Mouse (Mus musculus) CH12.LX (cell line): Measurements from ENCODE around the gene Dnaja3. TPM values are rescaled to one million over a fixed set of nuclear protein-coding genes. Genes with fewer than 3 reads are reported as not detected.

ENCODE experiments used
- DNase-seq: peaks from one replicate; pipeline ENCODE4 v3.0.0-alpha.2; 2013; ENCODE audit errors: extremely low read depth
- H3K27ac ChIP-seq: 2 replicates; pipeline ENCODE4 v1.5.1; 2012; ENCODE audit warnings: low read depth, mild to moderate bottlenecking, control low read depth, moderate library complexity; ENCODE audit not compliant: insufficient read depth
- H3K27me3 ChIP-seq: replicated peaks from 2 replicates; pipeline ENCODE3; 2012; ENCODE audit warnings: inconsistent platforms
- H3K36me3 ChIP-seq, 2 experiments: replicated peaks in 1 of 2; 2 replicates each; pipeline versions ENCODE3 to v1.6.1; 2012; ENCODE audit warnings: inconsistent platforms in 1 of 2, low read length in 1 of 2, mild to moderate bottlenecking in 1 of 2, mixed read lengths in 1 of 2, moderate library complexity in 1 of 2; ENCODE audit not compliant: control insufficient read depth in 1 of 2, insufficient read depth in 1 of 2
- H3K4me1 ChIP-seq, 2 experiments: 2 replicates each; pipeline ENCODE4 v1.6.1; 2012; ENCODE audit warnings: inconsistent platforms in 1 of 2, moderate library complexity in 1 of 2; ENCODE audit not compliant: insufficient read depth in 2 of 2, control insufficient read depth in 1 of 2
- H3K4me2 ChIP-seq: 2 replicates; pipeline ENCODE4 v1.6.1; 2012; ENCODE audit warnings: low read depth, mild to moderate bottlenecking, control low read depth; ENCODE audit not compliant: poor library complexity, insufficient read depth, severe bottlenecking
- H3K4me3 ChIP-seq, 3 experiments: fragments of 150-350 bp in 1 of 3; sonication (generic) in 1 of 3; replicated peaks in 1 of 3; 2 replicates each; pipeline versions ENCODE3 to v1.5.1; 2011 to 2012; ENCODE audit warnings: low read depth in 2 of 3, low read length in 2 of 3, mild to moderate bottlenecking in 2 of 3, moderate library complexity in 2 of 3, control low read depth in 1 of 3, improper control_type of control experiment in 1 of 3, inconsistent platforms in 1 of 3, mixed read lengths in 1 of 3; ENCODE audit not compliant: poor library complexity in 1 of 3
- H3K79me2 ChIP-seq: replicated peaks from 2 replicates; pipeline ENCODE4 v1.6.1; 2012; ENCODE audit warnings: mild to moderate bottlenecking, moderate library complexity; ENCODE audit not compliant: control insufficient read depth, poor library complexity, insufficient read depth, severe bottlenecking; ENCODE audit errors: extremely low read depth
- H3K9ac ChIP-seq: 2 replicates; pipeline ENCODE4 v1.6.1; 2012; ENCODE audit warnings: low read depth, mild to moderate bottlenecking, control low read depth, moderate library complexity; ENCODE audit not compliant: insufficient read depth
- H3K9me3 ChIP-seq: replicated peaks from 2 replicates; pipeline ENCODE3; 2012; ENCODE audit warnings: low read length, inconsistent platforms, mixed read lengths
- CTCF ChIP-seq, 2 experiments: IDR thresholded peaks in 1 of 2; conservative IDR thresholded peaks in 1 of 2; 2 replicates each; pipeline ENCODE4 v1.5.1; 2011 to 2012; ENCODE audit warnings: low read depth in 2 of 2, low read length in 2 of 2, improper control_type of control experiment in 1 of 2, inconsistent platforms in 1 of 2, mild to moderate bottlenecking in 1 of 2, moderate library complexity in 1 of 2
- E2F4 ChIP-seq: IDR thresholded peaks from 2 replicates; pipeline ENCODE4 v1.6.1; 2011; ENCODE audit warnings: low read depth, low read length, improper control_type of control experiment; ENCODE audit not compliant: insufficient replicate concordance
- ELF1 ChIP-seq: IDR thresholded peaks from 2 replicates; pipeline ENCODE4 v1.6.1; 2014; ENCODE audit warnings: low read depth, mild to moderate bottlenecking, inconsistent platforms, low read length, improper control_type of control experiment
- EP300 ChIP-seq: IDR thresholded peaks from 2 replicates; pipeline ENCODE4 v1.6.1; 2011; ENCODE audit warnings: low read length, improper control_type of control experiment
- GABPA ChIP-seq: IDR thresholded peaks from 2 replicates; pipeline ENCODE4 v1.6.1; 2012; ENCODE audit warnings: low read depth, low read length, improper control_type of control experiment, inconsistent platforms; ENCODE audit not compliant: insufficient replicate concordance
- HCFC1 ChIP-seq: IDR thresholded peaks from 2 replicates; pipeline ENCODE4 v1.6.1; 2012; ENCODE audit warnings: low read depth, mild to moderate bottlenecking, inconsistent platforms, low read length, improper control_type of control experiment
- JUN ChIP-seq: IDR thresholded peaks from 2 replicates; pipeline ENCODE4 v1.6.1; 2011; ENCODE audit warnings: low read depth, mild to moderate bottlenecking, low read length, improper control_type of control experiment, moderate library complexity; ENCODE audit not compliant: insufficient read depth
- KAT2A ChIP-seq: IDR thresholded peaks from 2 replicates; pipeline ENCODE4 v1.6.1; 2012; ENCODE audit warnings: low read length, improper control_type of control experiment, inconsistent platforms; ENCODE audit not compliant: insufficient replicate concordance
- MAFK ChIP-seq: IDR thresholded peaks from 2 replicates; pipeline ENCODE4 v1.6.1; 2011; ENCODE audit warnings: low read length, improper control_type of control experiment; ENCODE audit not compliant: insufficient replicate concordance
- MAX ChIP-seq: IDR thresholded peaks from 2 replicates; pipeline ENCODE4 v1.6.1; 2011; ENCODE audit warnings: low read length, improper control_type of control experiment
- MAZ ChIP-seq: IDR thresholded peaks from 2 replicates; pipeline ENCODE4 v1.6.1; 2012; ENCODE audit warnings: low read depth, mild to moderate bottlenecking, inconsistent platforms, low read length, improper control_type of control experiment, moderate library complexity
- MYC ChIP-seq: IDR thresholded peaks from 2 replicates; pipeline ENCODE4 v1.6.1; 2011; ENCODE audit warnings: low read depth, mild to moderate bottlenecking, improper control_type of control experiment, low read length
- NRF1 ChIP-seq: IDR thresholded peaks from 2 replicates; pipeline ENCODE4 v1.6.1; 2014; ENCODE audit warnings: low read depth, mild to moderate bottlenecking, inconsistent platforms, low read length, improper control_type of control experiment, moderate library complexity
- RAD21 ChIP-seq: IDR thresholded peaks from 2 replicates; pipeline ENCODE4 v1.6.1; 2011; ENCODE audit warnings: low read depth, mild to moderate bottlenecking, low read length, improper control_type of control experiment, moderate library complexity
- RCOR1 ChIP-seq: conservative IDR thresholded peaks from 2 replicates; pipeline ENCODE4 v1.6.1; 2012; ENCODE audit warnings: low read depth, mild to moderate bottlenecking, inconsistent platforms, low read length, improper control_type of control experiment
- SMC3 ChIP-seq: IDR thresholded peaks from 2 replicates; pipeline ENCODE4 v1.6.1; 2011; ENCODE audit warnings: low read depth, low read length, improper control_type of control experiment
- TCF12 ChIP-seq: IDR thresholded peaks from 2 replicates; pipeline ENCODE4 v1.6.1; 2014; ENCODE audit warnings: low read depth, mild to moderate bottlenecking, inconsistent platforms, low read length, improper control_type of control experiment
- UBTF ChIP-seq: IDR thresholded peaks from 2 replicates; pipeline ENCODE4 v1.6.1; 2012; ENCODE audit warnings: low read depth, mild to moderate bottlenecking, inconsistent platforms, low read length, improper control_type of control experiment, moderate library complexity
- USF1 ChIP-seq: IDR thresholded peaks from 2 replicates; pipeline ENCODE4 v1.6.1; 2014; ENCODE audit warnings: low read depth, mild to moderate bottlenecking, inconsistent platforms, low read length, improper control_type of control experiment
- ZC3H11A ChIP-seq: IDR thresholded peaks from 2 replicates; pipeline ENCODE4 v1.6.1; 2012; ENCODE audit warnings: low read depth, mild to moderate bottlenecking, inconsistent platforms, low read length, improper control_type of control experiment
- ZKSCAN1 ChIP-seq: IDR thresholded peaks from 2 replicates; pipeline ENCODE4 v1.6.1; 2012; ENCODE audit warnings: low read depth, inconsistent platforms, low read length, improper control_type of control experiment, borderline replicate concordance
- dilution Hi-C: fragments of 300-500 bp; cut with MboI; formaldehyde crosslinking; loops from 2 replicates; pipeline ENCODE4 v1.14.3; 2020; ENCODE audit warnings: low sequenced_read_pairs; ENCODE audit not compliant: extremely low pct_unique_long_range_greater_than_20kb, extremely low pct_ligation_motif_present
- in situ Hi-C: fragments of 300-500 bp; cut with MboI; formaldehyde crosslinking; loops from 3 replicates; pipeline ENCODE4 v1.14.3; 2019; ENCODE audit warnings: low sequenced_read_pairs, low pct_ligation_motif_present, low pct_unique_long_range_greater_than_20kb, mixed read lengths
- polyA plus RNA-seq: library from polyadenylated mRNA; unstranded; fragments of >175 nt; gene quantifications from 2 replicates; pipeline ENCODE4 v1.2.1, GENCODE M21; 2012; ENCODE audit warnings: low read depth; ENCODE audit not compliant: insufficient read length
- total RNA-seq, 2 experiments: library from RNA; depleted of rRNA; stranded (reverse); fragments of 300-350 nt in 1 of 2; fragments of >200 nt in 1 of 2; gene quantifications; 2 replicates each; pipeline ENCODE4 v1.2.3; 2012 to 2014

Dnaja3 gene
- total and polyA plus RNA-seq, 3 experiments = 56.6 to 85.3 (median 80.4) TPM

GRCm38 (mm10) chr16:4632050-4632449 lies 7.7 kb upstream of the Dnaja3 start:
- Histone ChIP-seq H3K27ac (no peak overlapping the region), H3K4me2 (no peak overlapping the region), H3K79me2 (no peaks in the 10 kb centered on the region), H3K36me3 (peaks cover 74 to 99% of the 10 kb centered on the region in 2 experiments), H3K4me1 (peaks cover 2 to 10% of the 10 kb centered on the region in 2 experiments; a peak in 2 of 4 replicates), H3K9me3 (no peaks in the 10 kb centered on the region), H3K4me3 (no peak overlapping the region), H3K27me3 (no peaks in the 10 kb centered on the region), H3K9ac (no peak overlapping the region)
- dilution Hi-C loops = no loop called here
- TF ChIP-seq NRF1 = no peak
- no peak for TF ChIP-seq ELF1
- TF ChIP-seq EP300 = no peak
- no peak for TF ChIP-seq ZC3H11A
- no peak for TF ChIP-seq KAT2A
- TF ChIP-seq MAFK = no peak
- no peak for TF ChIP-seq HCFC1
- TF ChIP-seq RAD21 = peak; percentile 15
- no peak for TF ChIP-seq GABPA
- no peak for TF ChIP-seq TCF12
- peak; percentile 66 for TF ChIP-seq SMC3
- no peak for TF ChIP-seq MAX
- TF ChIP-seq CTCF (conservative IDR thresholded peaks at IDR 0.05 in 1 of 2, IDR thresholded peaks at IDR 0.05 in 1 of 2; ENCODE audit: low read depth in 2 of 2, low read length in 2 of 2) = peak; percentile 15 to 66; a peak in 2 of 4 replicates
- no peak for TF ChIP-seq E2F4
- no peak for DNase-seq
- in situ Hi-C loops = loop anchor here (5.0 to 25.0 kb wide), 2 partner anchors 40 to 505 kb away; partner anchors contain the start of genes Ppl and Sec14l5

GRCm38 (mm10) chr16:4633661-4634060 lies 6.1 kb upstream of the Dnaja3 start:
- H3K4me2 ChIP-seq = no peak overlapping the region
- H3K27me3 ChIP-seq = no peaks in the 10 kb centered on the region
- no peaks in the 10 kb centered on the region for H3K79me2 ChIP-seq
- DNase-seq = no peak
- H3K9ac ChIP-seq = no peak overlapping the region
- dilution Hi-C loops = no loop called here
- no peak overlapping the region for H3K4me3 ChIP-seq
- TF ChIP-seq ZKSCAN1 (no peak), USF1 (no peak), MAZ (no peak), MAFK (no peak), JUN (no peak), RCOR1 (no peak), UBTF (no peak), MYC (no peak), KAT2A (no peak), MAX (no peak), CTCF (conservative IDR thresholded peaks at IDR 0.05 in 1 of 2, IDR thresholded peaks at IDR 0.05 in 1 of 2; ENCODE audit: low read depth in 2 of 2, low read length in 2 of 2) (no peak)
- TF ChIP-seq, all 38 proteins: peak for 0
- H3K4me1 ChIP-seq = peaks cover 0 to 7% of the 10 kb centered on the region in 2 experiments; a peak in 2 of 4 replicates
- no peaks in the 10 kb centered on the region for H3K9me3 ChIP-seq
- peaks cover 68 to 97% of the 10 kb centered on the region in 2 experiments for H3K36me3 ChIP-seq
- no peak overlapping the region for H3K27ac ChIP-seq
- in situ Hi-C loops = loop anchor here (5.0 to 25.0 kb wide), 2 partner anchors 39 to 504 kb away; partner anchors contain the start of genes Ppl and Sec14l5
